Mouse (Mus musculus) E14TG2a.4 (cell line): ENCODE results near the gene Prpf40a.

Source experiments
- H3K27me3 ChIP-seq: 2 replicates; pipeline ENCODE4 v1.6.1; 2014; ENCODE audit warnings: low read length, control low read depth; ENCODE audit not compliant: insufficient read depth
- H3K36me3 ChIP-seq: 2 replicates; pipeline ENCODE4 v1.6.1; 2014; ENCODE audit warnings: low read length, control low read depth; ENCODE audit not compliant: insufficient read depth
- H3K4me1 ChIP-seq: replicated peaks from 2 replicates; pipeline ENCODE4 v1.6.1; 2014; ENCODE audit warnings: low read depth, low read length, control low read depth
- H3K4me3 ChIP-seq: replicated peaks from 2 replicates; pipeline ENCODE4 v1.5.1; 2014; ENCODE audit warnings: mild to moderate bottlenecking, low read length
- H3K9me3 ChIP-seq: 2 replicates; pipeline ENCODE4 v1.6.1; 2014; ENCODE audit warnings: low read length, control low read depth
- CTCF ChIP-seq: conservative IDR thresholded peaks from 2 replicates; pipeline ENCODE4 v1.5.1; 2014; ENCODE audit warnings: low read length
- NANOG ChIP-seq: IDR thresholded peaks from 2 replicates; pipeline ENCODE4 v1.6.1; 2014; ENCODE audit warnings: borderline replicate concordance, low read length, mixed read lengths
- POU5F1 ChIP-seq: IDR thresholded peaks from 2 replicates; pipeline ENCODE4 v1.6.1; 2014; ENCODE audit warnings: low read length, borderline replicate concordance

Gene Prpf40a

GRCm38 (mm10) chr2:53095489-53095888 is 95.6 kb downstream of the Prpf40a start:
- no peaks in the 10 kb centered on the region for H3K27me3 ChIP-seq
- peaks cover 10% of the 10 kb centered on the region; the same call in 1 of the 2 replicates for H3K36me3 ChIP-seq
- no peaks in the 10 kb centered on the region for H3K4me1 ChIP-seq
- H3K9me3 ChIP-seq = no peaks in the 10 kb centered on the region
- TF ChIP-seq CTCF (no peak), NANOG (no peak), POU5F1 (no peak)
- H3K4me3 ChIP-seq = no peak overlapping the region

GRCm38 (mm10) chr2:53095031-53095430 is 96.1 kb downstream of the Prpf40a start:
- H3K4me1 ChIP-seq = no peaks in the 10 kb centered on the region
- no peak overlapping the region for H3K4me3 ChIP-seq
- H3K36me3 ChIP-seq = peaks cover 10% of the 10 kb centered on the region; the same call in 1 of the 2 replicates
- H3K9me3 ChIP-seq = no peaks in the 10 kb centered on the region
- no peaks in the 10 kb centered on the region for H3K27me3 ChIP-seq
- no peak for TF ChIP-seq NANOG
- no peak for TF ChIP-seq CTCF
- TF ChIP-seq POU5F1 = no peak

GRCm38 (mm10) chr2:53088744-53089143 is 102.3 kb downstream of the Prpf40a start:
- TF ChIP-seq NANOG (no peak), CTCF (no peak), POU5F1 (no peak)
- 0 out of 2 replicates have a peak, but pooled peaks cover 4% of the 10 kb centered on the region for H3K4me1 ChIP-seq
- H3K4me3 ChIP-seq = no peak overlapping the region
- H3K36me3 ChIP-seq = no peaks in the 10 kb centered on the region
- no peaks in the 10 kb centered on the region for H3K9me3 ChIP-seq
- H3K27me3 ChIP-seq = no peaks in the 10 kb centered on the region

- H3K9me3 ChIP-seq = no peaks in the 10 kb centered on the region
- no peak overlapping the region for H3K4me3 ChIP-seq
- no peaks in the 10 kb centered on the region for H3K36me3 ChIP-seq
- TF ChIP-seq POU5F1 (no peak), CTCF (peak; percentile 85), NANOG (no peak)
- no peaks in the 10 kb centered on the region for H3K27me3 ChIP-seq
- 0 out of 2 replicates have a peak, but pooled peaks cover 4% of the 10 kb centered on the region for H3K4me1 ChIP-seq
Measured at GRCm38 (mm10) chr2:53085617-53086202, 105.4 kb downstream of the Prpf40a start.
